Mouse (Mus musculus) brown adipose tissue, adult 24 weeks (tissue): Measurements from ENCODE around the gene Cyp2u1. TPM values are rescaled to one million over a fixed set of nuclear protein-coding genes. Genes with fewer than 3 reads are reported as not detected.

Experiments used
- H3K27ac ChIP-seq: fragments of 200-500 bp; replicated peaks from 2 replicates; pipeline ENCODE4 v1.5.1; 2012; ENCODE audit warnings: low read depth, mild to moderate bottlenecking, low read length
- H3K4me1 ChIP-seq: fragments of 200-500 bp; 2 replicates; pipeline ENCODE4 v1.6.1; 2012; ENCODE audit warnings: low read length, mixed read lengths; ENCODE audit not compliant: control insufficient read depth, insufficient read depth, insufficient read length
- H3K4me3 ChIP-seq: fragments of 200-500 bp; 2 replicates; pipeline ENCODE4 v1.5.1; 2012; ENCODE audit warnings: low read depth, mild to moderate bottlenecking, low read length, moderate library complexity; ENCODE audit not compliant: insufficient read depth
- polyA plus RNA-seq: library from polyadenylated mRNA; stranded (reverse); fragments of >200 nt; gene quantifications from 2 replicates; pipeline ENCODE4 v1.2.4, GENCODE M21; 2012; ENCODE audit not compliant: missing spikeins, insufficient read depth, insufficient read length

Cyp2u1 gene
- polyA plus RNA-seq, 1 experiment: 28.2 TPM

DNA sequence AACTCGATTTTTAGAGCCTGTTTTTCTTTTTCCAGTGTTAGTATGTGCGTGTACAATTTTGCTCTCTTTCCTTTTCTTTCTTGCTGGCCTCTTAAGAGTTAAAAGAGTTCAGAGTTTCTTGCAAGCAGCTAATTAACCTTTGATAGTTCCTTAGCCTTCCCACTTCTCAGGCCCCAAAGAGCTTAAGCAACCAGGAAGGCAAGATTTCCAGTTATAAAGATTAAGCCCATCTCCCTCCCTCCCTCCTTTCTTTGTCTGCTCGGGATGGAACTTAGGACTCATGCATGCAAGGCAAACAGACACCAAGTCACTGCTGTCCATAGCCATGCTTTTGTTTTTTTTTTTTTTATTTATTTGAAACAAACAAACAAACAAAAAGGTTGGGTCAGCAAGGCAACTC lies 10.1 kb downstream of the Cyp2u1 start:
- H3K4me3 ChIP-seq: no peak overlapping the region
- no peaks in the 10 kb centered on the region for H3K4me1 ChIP-seq
- H3K27ac ChIP-seq: no peak overlapping the region

- Histone ChIP-seq H3K4me3 (no peak overlapping the region), H3K27ac (no peak overlapping the region), H3K4me1 (no peaks in the 10 kb centered on the region)
These were observed 10.7 kb downstream of the Cyp2u1 start for GRCm38 (mm10) chr3:131292349-131292748.

GRCm38 (mm10) chr3:131291890-131292289 lies 11.1 kb downstream of the Cyp2u1 start:
- Histone ChIP-seq H3K4me3 (no peak overlapping the region), H3K27ac (no peak overlapping the region), H3K4me1 (no peaks in the 10 kb centered on the region)

DNA sequence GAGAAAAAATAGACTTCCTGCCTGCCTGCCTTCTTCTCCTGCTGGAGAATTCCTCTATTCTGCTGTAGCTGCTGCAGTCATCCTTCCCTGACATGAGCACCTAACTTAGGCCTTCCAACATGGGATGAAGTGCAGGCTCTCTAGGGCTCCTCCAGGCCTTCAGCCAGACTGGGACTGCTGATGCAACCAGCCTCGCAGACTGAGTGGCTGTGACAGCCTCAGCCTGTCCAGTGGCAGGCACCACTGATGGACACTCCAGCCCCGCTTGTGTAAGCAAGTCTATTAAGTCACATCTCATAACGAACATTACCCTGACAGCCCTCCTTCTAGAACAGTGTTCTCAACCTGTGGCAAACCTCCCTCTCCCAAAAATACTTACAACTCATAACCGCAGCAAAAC lies 28.9 kb downstream of the Cyp2u1 start:
- no peak overlapping the region for H3K27ac ChIP-seq
- no peaks in the 10 kb centered on the region for H3K4me1 ChIP-seq
- no peak overlapping the region for H3K4me3 ChIP-seq

GRCm38 (mm10) chr3:131272374-131273100 lies 30.5 kb downstream of the Cyp2u1 start:
- Histone ChIP-seq H3K4me3 (peak overlapping the region; percentile 58), H3K4me1 (no peaks in the 10 kb centered on the region), H3K27ac (peak overlapping the region; percentile 67)

GRCm38 (mm10) chr3:131271559-131272373 lies 31.3 kb downstream of the Cyp2u1 start, which contains the start of gene Hadh:
Gene Hadh (minus strand): TSS chr3:131272101.
- Histone ChIP-seq H3K27ac (peak within 1 kb of the TSS; percentile 74), H3K4me3 (peak within 1 kb of the TSS; percentile 91), H3K4me1 (no peaks in the 10 kb centered on the region)

GRCm38 (mm10) chr3:131271157-131271556 lies 31.9 kb downstream of the Cyp2u1 start:
- H3K4me1 ChIP-seq: peaks cover 2% of the 10 kb centered on the region; the same call in 1 of the 2 replicates
- peak overlapping the region; percentile 91 for H3K4me3 ChIP-seq
- peak overlapping the region; percentile 74 for H3K27ac ChIP-seq

DNA sequence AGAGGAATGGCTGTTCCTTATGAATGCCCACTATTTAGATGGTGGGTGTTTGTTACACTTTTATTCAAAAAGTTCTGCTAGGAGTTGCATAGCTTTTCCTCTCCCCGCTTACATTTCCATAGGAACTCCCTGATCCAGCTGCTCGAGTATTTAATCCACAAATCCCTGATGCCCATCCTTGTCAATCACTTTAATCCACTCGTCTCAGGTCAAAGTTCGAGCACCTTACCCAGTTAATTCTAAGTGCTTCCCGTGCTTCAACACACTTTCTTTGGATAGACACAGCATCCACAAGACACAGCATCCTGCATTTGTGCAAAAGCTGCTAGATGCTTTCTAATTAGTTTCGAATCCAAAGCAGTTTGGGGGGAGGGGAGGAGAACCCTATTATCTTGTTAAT lies 32.6 kb downstream of the Cyp2u1 start:
- Histone ChIP-seq H3K27ac (peak overlapping the region; percentile 74), H3K4me3 (peak overlapping the region; percentile 91), H3K4me1 (peaks cover 4% of the 10 kb centered on the region; the same call in 1 of the 2 replicates)

- Histone ChIP-seq H3K27ac (peak overlapping the region; percentile 83), H3K4me3 (0 out of 2 replicates have a peak overlapping the region, but pooled peaks have one; percentile 7), H3K4me1 (peaks cover 12% of the 10 kb centered on the region; the same call in 1 of the 2 replicates)
These were observed 36.5 kb downstream of the Cyp2u1 start for GRCm38 (mm10) chr3:131266366-131267050.

DNA sequence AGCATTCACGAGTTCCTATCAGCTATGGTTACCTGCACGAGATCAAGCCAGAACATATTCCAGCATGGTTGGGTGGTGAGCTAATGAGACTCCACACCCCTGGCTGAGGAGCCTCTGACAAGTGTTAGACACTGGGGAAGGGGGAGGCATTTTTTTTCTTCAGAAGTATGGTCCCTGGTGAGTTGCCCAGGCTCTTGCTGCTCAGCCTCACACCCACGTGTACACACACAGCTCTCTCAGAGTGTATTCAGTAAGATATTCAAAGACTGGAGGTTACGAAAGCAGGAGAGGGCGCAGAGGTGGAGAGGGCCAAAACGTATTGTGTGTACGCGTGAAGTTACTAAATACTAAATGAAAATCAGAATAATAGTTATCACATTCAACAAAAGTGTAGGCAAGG lies 37.5 kb downstream of the Cyp2u1 start:
- Histone ChIP-seq H3K4me1 (peaks cover 12% of the 10 kb centered on the region; the same call in 1 of the 2 replicates), H3K4me3 (no peak overlapping the region), H3K27ac (peak overlapping the region; percentile 69)

GRCm38 (mm10) chr3:131263766-131264486 lies 39.1 kb downstream of the Cyp2u1 start:
- Histone ChIP-seq H3K27ac (peak overlapping the region; percentile 49), H3K4me3 (no peak overlapping the region), H3K4me1 (peaks cover 17% of the 10 kb centered on the region; the same call in 1 of the 2 replicates)

- Histone ChIP-seq H3K4me1 (peaks cover 18% of the 10 kb centered on the region; the same call in 1 of the 2 replicates), H3K4me3 (no peak overlapping the region), H3K27ac (peak overlapping the region; percentile 15; the same call in 1 of the 2 replicates)
These were observed 42.6 kb downstream of the Cyp2u1 start for GRCm38 (mm10) chr3:131260418-131260817.

DNA sequence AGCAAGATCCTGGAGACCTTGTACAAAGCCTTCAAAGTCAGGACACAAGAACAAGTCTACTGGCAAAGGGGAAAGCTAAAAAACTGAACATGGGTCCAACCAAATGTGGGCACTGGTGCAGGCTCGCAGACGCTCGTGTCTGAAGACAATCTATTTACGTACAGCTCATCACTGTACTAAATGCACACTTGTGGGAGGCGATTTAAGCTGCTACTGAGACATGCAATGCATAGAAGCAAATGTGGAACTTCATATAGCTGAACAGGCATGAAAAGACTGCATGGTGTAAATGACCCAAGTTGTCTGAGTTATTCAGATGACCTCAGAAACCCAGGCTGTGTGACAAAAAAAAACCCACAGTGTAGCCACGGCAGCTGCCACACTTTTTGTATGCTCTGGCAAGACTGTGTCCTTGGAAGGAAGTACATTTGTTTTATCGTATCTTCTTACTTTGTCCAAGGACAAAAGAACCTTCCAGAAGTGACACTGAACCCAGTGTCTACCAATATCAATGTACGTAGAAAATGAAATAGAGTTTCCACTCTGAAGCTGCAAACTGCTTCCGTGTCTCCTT lies 43.5 kb downstream of the Cyp2u1 start:
- Histone ChIP-seq H3K4me1 (peaks cover 10% of the 10 kb centered on the region; the same call in 1 of the 2 replicates), H3K27ac (peak overlapping the region; percentile 36; the same call in 1 of the 2 replicates), H3K4me3 (no peak overlapping the region)

DNA sequence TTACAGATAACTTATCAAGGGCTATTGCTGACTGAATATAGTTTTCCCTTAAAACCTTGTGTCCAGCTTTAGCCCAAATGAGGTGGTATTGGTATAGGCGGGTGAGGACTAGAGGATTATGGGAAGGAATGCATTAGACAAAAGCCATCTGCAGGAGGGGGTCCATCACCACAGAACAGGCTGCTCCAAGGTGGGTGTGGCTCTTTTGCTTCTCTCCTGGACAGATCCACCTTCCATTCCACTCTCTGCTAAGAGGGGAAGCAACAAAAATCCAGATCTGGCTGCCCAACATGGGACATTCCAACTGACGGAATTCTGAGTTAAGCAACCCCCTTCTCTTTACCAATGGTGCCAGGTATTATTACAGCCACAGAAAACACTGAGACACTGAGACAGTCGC lies 44.1 kb downstream of the Cyp2u1 start:
- H3K27ac ChIP-seq: peak overlapping the region; percentile 33; the same call in 1 of the 2 replicates
- H3K4me3 ChIP-seq: no peak overlapping the region
- peaks cover 10% of the 10 kb centered on the region; the same call in 1 of the 2 replicates for H3K4me1 ChIP-seq
